Mouse (Mus musculus): ENCODE results near the gene 5031410I06Rik.
"Not testable (repeated sequence)": the region's sequence is repeated elsewhere in the genome, so short reads cannot be mapped to it uniquely, and the experiment has no call there.

5031410I06Rik gene

DNA sequence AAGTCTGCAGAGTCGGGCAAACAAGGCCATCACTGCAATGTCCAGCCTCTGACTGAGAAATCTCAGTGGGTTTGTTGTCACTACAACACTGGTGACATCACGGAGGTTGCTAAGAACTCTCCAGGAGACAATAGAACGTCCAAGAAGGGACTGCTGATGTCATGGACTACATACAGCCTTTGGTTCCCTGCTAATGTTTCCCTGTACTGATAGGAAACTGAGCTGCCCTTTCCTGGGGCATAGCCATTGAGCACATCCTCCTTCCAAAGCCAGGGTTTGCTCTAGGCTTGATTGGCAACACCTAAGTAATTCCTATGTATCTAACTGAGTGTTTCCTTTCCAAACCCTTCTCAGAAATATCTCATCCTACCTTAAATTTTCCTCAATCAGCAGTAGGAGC is at the start of gene 5031410I06Rik:
Gene 5031410I06Rik (minus strand): TSS at position 101 of the 400 bp plus-strand sequence.
- CTCF ChIA-PET = not testable (repeated sequence)

DNA sequence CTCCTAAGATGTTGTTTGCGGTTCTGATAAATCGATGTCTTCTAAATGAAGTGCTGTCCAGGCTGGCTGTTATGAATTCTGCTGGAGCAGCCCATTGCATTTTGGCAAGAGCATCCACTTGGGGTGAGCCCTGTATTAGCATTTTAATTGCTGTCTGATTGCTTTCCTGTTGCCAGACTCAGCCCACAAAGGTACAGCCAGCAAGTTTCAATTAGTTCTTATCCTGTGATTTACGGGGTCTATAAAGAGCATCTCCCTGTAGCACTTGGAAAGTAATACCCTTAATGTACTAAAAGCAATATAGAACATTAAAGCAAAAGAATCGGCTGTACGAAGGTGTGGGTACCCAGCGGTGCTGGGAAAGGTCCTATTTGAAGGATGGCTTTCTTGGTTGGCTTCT is 37.7 kb upstream of the 5031410I06Rik start:
- CTCF ChIA-PET = no interaction called here

DNA sequence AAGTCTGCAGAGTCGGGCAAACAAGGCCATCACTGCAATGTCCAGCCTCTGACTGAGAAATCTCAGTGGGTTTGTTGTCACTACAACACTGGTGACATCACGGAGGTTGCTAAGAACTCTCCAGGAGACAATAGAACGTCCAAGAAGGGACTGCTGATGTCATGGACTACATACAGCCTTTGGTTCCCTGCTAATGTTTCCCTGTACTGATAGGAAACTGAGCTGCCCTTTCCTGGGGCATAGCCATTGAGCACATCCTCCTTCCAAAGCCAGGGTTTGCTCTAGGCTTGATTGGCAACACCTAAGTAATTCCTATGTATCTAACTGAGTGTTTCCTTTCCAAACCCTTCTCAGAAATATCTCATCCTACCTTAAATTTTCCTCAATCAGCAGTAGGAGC is 16.2 kb upstream of the 5031410I06Rik start, which contains the start of gene Gm10220:
Gene Gm10220 (minus strand): TSS at position 101 of the 400 bp plus-strand sequence.
- CTCF ChIA-PET = not testable (repeated sequence)

DNA sequence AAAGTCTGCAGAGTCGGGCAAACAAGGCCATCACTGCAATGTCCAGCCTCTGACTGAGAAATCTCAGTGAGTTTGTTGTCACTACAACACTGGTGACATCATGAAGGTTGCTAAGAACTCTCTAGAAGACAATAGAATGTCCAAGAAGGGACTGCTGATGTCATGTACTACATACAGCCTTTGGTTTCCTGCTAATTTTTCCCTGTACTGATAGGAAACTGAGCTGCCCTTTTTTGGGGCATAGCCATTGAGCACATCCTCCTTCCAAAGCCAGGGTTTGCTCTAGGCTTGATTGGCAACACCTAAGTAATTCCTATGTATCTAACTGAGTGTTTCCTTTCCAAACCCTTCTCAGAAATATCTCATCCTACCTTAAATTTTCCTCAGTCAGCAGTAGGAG is 16.0 kb downstream of the 5031410I06Rik start, which contains the start of gene Gm10471:
Gene Gm10471 (minus strand): TSS at position 101 of the 400 bp plus-strand sequence.
- CTCF ChIA-PET = not testable (repeated sequence)

DNA sequence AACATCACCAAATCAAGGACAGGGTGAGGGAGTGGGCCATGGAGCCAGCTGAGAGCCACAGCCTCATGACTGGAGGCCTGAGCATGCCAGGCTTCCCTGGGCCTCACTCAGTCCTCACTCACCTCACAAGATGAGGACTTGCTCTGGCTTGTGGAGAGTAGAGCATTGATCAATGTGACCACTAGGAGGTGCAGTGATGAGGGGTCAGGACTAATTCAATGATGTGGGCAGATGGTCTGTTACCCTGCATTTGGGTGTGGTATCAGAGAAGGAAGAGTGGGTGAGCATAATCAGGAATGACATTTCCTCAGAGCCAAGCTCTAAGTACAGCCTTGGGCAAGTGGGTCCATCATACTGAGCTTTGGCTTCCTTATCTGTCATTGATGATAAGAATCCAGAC is 26.1 kb downstream of the 5031410I06Rik start:
- CTCF ChIA-PET = not testable (repeated sequence)

DNA sequence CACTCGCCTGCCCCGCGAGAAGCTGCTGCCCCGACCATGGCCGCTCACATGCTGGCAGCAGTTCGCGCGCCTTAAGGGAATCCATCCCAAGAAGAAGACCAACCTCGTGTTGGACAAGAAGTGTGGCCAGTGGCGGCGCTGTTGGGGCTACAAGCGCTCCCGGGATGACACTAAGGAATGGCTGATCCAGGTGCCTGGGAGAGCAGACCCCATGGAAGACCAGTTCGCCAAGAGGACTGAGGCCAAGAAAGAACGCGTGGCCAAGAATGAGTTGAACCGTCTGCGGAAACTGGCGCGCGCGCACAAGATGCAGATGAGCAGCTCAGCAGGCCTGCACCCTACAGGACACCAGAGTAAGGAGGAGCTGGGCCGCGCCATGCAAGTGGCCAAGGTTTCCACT is 34.4 kb downstream of the 5031410I06Rik start:
- CTCF ChIA-PET = no interaction called here

DNA sequence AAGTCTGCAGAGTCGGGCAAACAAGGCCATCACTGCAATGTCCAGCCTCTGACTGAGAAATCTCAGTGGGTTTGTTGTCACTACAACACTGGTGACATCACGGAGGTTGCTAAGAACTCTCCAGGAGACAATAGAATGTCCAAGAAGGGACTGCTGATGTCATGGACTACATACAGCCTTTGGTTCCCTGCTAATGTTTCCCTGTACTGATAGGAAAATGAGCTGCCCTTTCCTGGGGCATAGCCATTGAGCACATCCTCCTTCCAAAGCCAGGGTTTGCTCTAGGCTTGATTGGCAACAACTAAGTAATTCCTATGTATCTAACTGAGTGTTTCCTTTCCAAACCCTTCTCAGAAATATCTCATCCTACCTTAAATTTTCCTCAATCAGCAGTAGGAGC is 46.7 kb downstream of the 5031410I06Rik start, which contains the start of gene Gm7347:
Gene Gm7347 (minus strand): TSS at position 101 of the 400 bp plus-strand sequence.
- CTCF ChIA-PET = not testable (repeated sequence)
